Mouse (Mus musculus) stomach, embryonic 14.5 days (tissue): ENCODE results near the gene Cbwd1. TPM values are rescaled to one million over a fixed set of nuclear protein-coding genes. Genes with fewer than 3 reads are reported as not detected.
"Not testable (repeated sequence)": the region's sequence is repeated elsewhere in the genome, so short reads cannot be mapped to it uniquely, and the experiment has no call there.

Experiments
- ATAC-seq: fragments of 200-750 bp; cut with Nextera tagmentation; 2 replicates; pipeline ENCODE4 v1.8.0; 2017; ENCODE audit warnings: low read depth, moderate TSS enrichment; ENCODE audit not compliant: insufficient number of reproducible peaks, insufficient read depth, low FRiP score
- H3K27ac ChIP-seq: fragments of 300-500 bp; sonication (generic); 2 replicates; pipeline ENCODE4 v1.5.1; 2014; ENCODE audit warnings: mild to moderate bottlenecking, low read length, moderate library complexity, mixed read lengths
- H3K27me3 ChIP-seq: fragments of 300-500 bp; sonication (generic); 2 replicates; pipeline ENCODE4 v1.6.1; 2014; ENCODE audit warnings: low read length, control low read depth, mixed read lengths; ENCODE audit not compliant: control insufficient read depth, insufficient read depth
- H3K36me3 ChIP-seq: fragments of 300-500 bp; sonication (generic); 2 replicates; pipeline ENCODE4 v1.6.1; 2014; ENCODE audit warnings: mild to moderate bottlenecking, control low read depth, low read length, moderate library complexity, mixed read lengths; ENCODE audit not compliant: control insufficient read depth, insufficient read depth
- H3K4me1 ChIP-seq: fragments of 300-500 bp; sonication (generic); 2 replicates; pipeline ENCODE4 v1.6.1; 2014; ENCODE audit warnings: low read length, control low read depth, mixed read lengths; ENCODE audit not compliant: control insufficient read depth, insufficient read depth
- H3K4me2 ChIP-seq: fragments of 300-500 bp; sonication (generic); replicated peaks from 2 replicates; pipeline ENCODE4 v1.6.1; 2014; ENCODE audit warnings: low read depth, low read length, control low read depth
- H3K4me3 ChIP-seq: fragments of 300-500 bp; sonication (generic); 2 replicates; pipeline ENCODE4 v1.5.1; 2014; ENCODE audit warnings: low read depth, low read length, control low read depth
- H3K9ac ChIP-seq: fragments of 300-500 bp; sonication (generic); replicated peaks from 2 replicates; pipeline ENCODE4 v1.6.1; 2014; ENCODE audit warnings: low read depth, mild to moderate bottlenecking, control low read depth, low read length, moderate library complexity, mixed read lengths
- H3K9me3 ChIP-seq: fragments of 300-500 bp; sonication (generic); 2 replicates; pipeline ENCODE4 v1.6.1; 2016; ENCODE audit warnings: low read depth, low read length, control low read depth; ENCODE audit not compliant: control insufficient read depth
- WGBS: fragments of 180-500 bp; shearing (Covaris S2); extraction: QIAGEN DNeasy Blood & Tissue Kit; methylation state at CpG from one replicate; pipeline ENCODE4 v1.1.7; 2014; 5-methylcytosine and 5-hydroxymethylcytosine counted together
- polyA plus RNA-seq: library from polyadenylated mRNA; unstranded; fragments of >200 nt; fragmentation: Nextera tagmentation; extraction: Ambion mirVana; gene quantifications from 2 replicates; pipeline ENCODE4 v1.2.1, GENCODE M21; 2014

Cbwd1 gene
- polyA plus RNA-seq, 1 experiment from 2014 or later = 23.0 TPM

- no peaks in the 10 kb centered on the region for H3K36me3 ChIP-seq
- WGBS = 1% methylated on average over 57 of the region's 57 CpGs
- H3K9me3 ChIP-seq = no peaks in the 10 kb centered on the region
- peak overlapping the region; percentile 18 for H3K4me3 ChIP-seq
- peaks cover 11% of the 10 kb centered on the region for H3K4me1 ChIP-seq
- peaks cover 42% of the 10 kb centered on the region for H3K27me3 ChIP-seq
- H3K4me2 ChIP-seq = peak overlapping the region; percentile 25
- no peak overlapping the region for H3K9ac ChIP-seq
- no peak overlapping the region for H3K27ac ChIP-seq
- ATAC-seq = no peak
These were observed 64.2 kb downstream of the Cbwd1 start for GRCm38 (mm10) chr19:24897006-24897895.

DNA sequence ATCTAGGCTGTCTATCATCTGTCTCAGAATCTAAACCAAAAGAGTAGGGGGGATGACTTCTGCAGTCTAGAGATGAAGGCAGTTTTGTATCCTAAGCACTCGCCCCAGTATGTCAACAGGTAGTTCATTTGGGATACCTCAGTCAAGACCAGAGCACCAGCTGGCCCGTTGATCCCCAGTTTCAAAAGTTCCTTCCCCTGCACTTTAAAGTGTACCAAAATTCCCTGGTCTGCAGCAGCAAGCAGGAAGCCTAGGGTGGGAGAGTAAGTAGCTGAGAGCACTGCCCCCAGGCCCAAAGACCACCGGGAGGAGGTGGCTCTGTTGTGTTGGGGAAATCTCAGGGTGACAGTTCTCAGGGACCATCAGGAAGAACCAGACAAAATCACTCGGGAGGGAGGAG is 64.9 kb downstream of the Cbwd1 start:
- no peak overlapping the region for H3K4me3 ChIP-seq
- H3K27ac ChIP-seq = no peak overlapping the region
- H3K36me3 ChIP-seq = no peaks in the 10 kb centered on the region
- ATAC-seq = no peak
- peaks cover 34% of the 10 kb centered on the region for H3K27me3 ChIP-seq
- no peak overlapping the region for H3K9ac ChIP-seq
- H3K4me1 ChIP-seq = peaks cover 11% of the 10 kb centered on the region
- H3K4me2 ChIP-seq = no peak overlapping the region
- no peaks in the 10 kb centered on the region for H3K9me3 ChIP-seq
- WGBS = 17% methylated on average over 4 of the region's 4 CpGs

DNA sequence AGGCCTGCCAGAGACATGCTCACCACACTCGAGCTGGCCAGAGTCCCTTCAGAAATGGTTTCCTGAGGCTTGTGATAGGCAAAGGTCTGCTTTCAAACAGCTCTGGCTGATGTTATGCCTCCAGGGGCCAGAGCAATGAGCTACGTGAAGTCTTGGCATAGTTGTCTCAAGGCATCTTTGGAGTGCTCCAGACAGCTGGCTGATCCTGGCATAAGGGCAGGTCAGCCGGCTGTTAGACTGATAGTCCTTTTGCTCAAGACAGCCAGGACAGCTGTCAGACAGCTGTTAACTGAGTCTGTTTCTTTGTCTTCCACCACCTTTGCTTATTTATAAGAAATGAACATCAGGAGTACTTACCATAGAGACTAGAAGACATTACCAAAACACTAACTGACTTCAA is 74.5 kb downstream of the Cbwd1 start:
- peaks cover 4% of the 10 kb centered on the region; the same call in 1 of the 2 replicates for H3K4me1 ChIP-seq
- H3K9ac ChIP-seq = no peak overlapping the region
- H3K4me2 ChIP-seq = no peak overlapping the region
- 73% methylated on average over 3 of the region's 3 CpGs for WGBS
- no peaks in the 10 kb centered on the region for H3K36me3 ChIP-seq
- no peaks in the 10 kb centered on the region for H3K27me3 ChIP-seq
- no peak overlapping the region for H3K27ac ChIP-seq
- H3K4me3 ChIP-seq = no peak overlapping the region
- ATAC-seq = no peak
- H3K9me3 ChIP-seq = no peaks in the 10 kb centered on the region

- WGBS = 7% methylated on average over 5 of the region's 5 CpGs
- H3K27ac ChIP-seq = no peak overlapping the region
- no peak for ATAC-seq
These were observed 75.9 kb downstream of the Cbwd1 start for GRCm38 (mm10) chr19:24885504-24885903.

GRCm38 (mm10) chr19:24881237-24881636 is 80.2 kb downstream of the Cbwd1 start:
- H3K4me1 ChIP-seq = peaks cover 10% of the 10 kb centered on the region; the same call in 1 of the 2 replicates
- WGBS = 37% methylated on average over 4 of the region's 4 CpGs
- no peaks in the 10 kb centered on the region for H3K9me3 ChIP-seq
- no peak overlapping the region for H3K4me3 ChIP-seq
- no peak overlapping the region for H3K4me2 ChIP-seq
- H3K36me3 ChIP-seq = no peaks in the 10 kb centered on the region
- peak; percentile 68; the same call in 1 of the 2 replicates for ATAC-seq
- H3K9ac ChIP-seq = no peak overlapping the region
- H3K27me3 ChIP-seq = no peaks in the 10 kb centered on the region
- H3K27ac ChIP-seq = peak overlapping the region; percentile 48; the same call in 1 of the 2 replicates

More at GRCm38 (mm10) chr19:24885504-24885903, 75.9 kb downstream of the Cbwd1 start:
- Histone ChIP-seq H3K9me3 (no peaks in the 10 kb centered on the region), H3K9ac (no peak overlapping the region), H3K4me2 (no peak overlapping the region), H3K27me3 (no peaks in the 10 kb centered on the region), H3K4me3 (no peak overlapping the region), H3K4me1 (peaks cover 8% of the 10 kb centered on the region; the same call in 1 of the 2 replicates), H3K36me3 (no peaks in the 10 kb centered on the region)

DNA sequence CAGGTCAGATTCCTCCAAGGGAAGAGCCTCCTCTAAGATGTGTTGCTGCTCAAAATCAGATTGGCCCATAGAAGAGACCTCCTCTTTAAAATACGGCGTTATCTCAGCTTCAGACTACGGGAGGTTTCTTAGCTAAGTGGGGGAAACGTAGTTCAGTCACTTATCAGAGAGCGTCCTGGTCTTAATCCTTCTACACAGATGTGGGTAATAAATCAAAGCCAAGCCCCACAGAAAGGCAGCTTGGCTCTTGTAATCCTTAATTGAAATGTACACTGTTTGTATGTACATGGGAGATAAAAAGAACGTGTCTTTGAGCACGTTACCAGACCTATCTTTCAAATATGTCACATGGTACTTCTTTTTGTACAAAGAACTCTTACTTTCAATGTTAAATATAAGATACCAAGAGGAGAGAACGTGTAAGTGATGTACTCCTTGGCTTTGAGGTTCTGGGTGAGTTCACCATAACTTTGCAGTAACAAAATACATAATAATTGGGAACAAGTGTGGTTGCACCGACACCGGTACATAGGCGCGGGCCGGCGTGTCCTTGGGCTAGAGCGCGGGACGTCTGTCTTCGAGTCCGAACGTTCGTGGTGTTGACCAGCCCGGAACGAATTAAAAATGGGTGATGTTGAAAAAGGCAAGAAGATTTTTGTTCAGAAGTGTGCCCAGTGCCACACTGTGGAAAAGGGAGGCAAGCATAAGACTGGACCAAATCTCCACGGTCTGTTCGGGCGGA is 86.1 kb downstream of the Cbwd1 start, which contains the start of gene Gm10053:
TSS of gene Gm10053 (plus strand) at position 558 of the 742 bp plus-strand sequence.
- ATAC-seq = peak; percentile 42; the same call in 1 of the 2 replicates
- 60% methylated on average over 23 of the region's 26 CpGs for WGBS
- not testable (repeated sequence) for H3K36me3 ChIP-seq, H3K4me2 ChIP-seq, H3K4me3 ChIP-seq, H3K9me3 ChIP-seq, H3K27me3 ChIP-seq, H3K9ac ChIP-seq
- peak within 1 kb of the TSS; percentile 61 for H3K27ac ChIP-seq
- H3K4me1 ChIP-seq = peaks cover 13% of the 10 kb centered on the region; the same call in 1 of the 2 replicates

- Histone ChIP-seq H3K4me1 (peaks cover 13% of the 10 kb centered on the region; the same call in 1 of the 2 replicates), H3K27me3 (no peaks in the 10 kb centered on the region), H3K9me3 (no peaks in the 10 kb centered on the region), H3K36me3 (no peaks in the 10 kb centered on the region), H3K4me3 (no peak overlapping the region), H3K4me2 (no peak overlapping the region), H3K27ac (peak overlapping the region; percentile 61; the same call in 1 of the 2 replicates), H3K9ac (no peak overlapping the region)
- WGBS = 22% methylated on average over 2 of the region's 2 CpGs
- ATAC-seq = peak; percentile 83; the same call in 1 of the 2 replicates
These were observed 87.5 kb downstream of the Cbwd1 start for GRCm38 (mm10) chr19:24873873-24874272.

- Histone ChIP-seq H3K9me3 (no peaks in the 10 kb centered on the region), H3K4me2 (peak overlapping the region; percentile 24; the same call in 1 of the 2 replicates), H3K27me3 (no peaks in the 10 kb centered on the region), H3K27ac (no peak overlapping the region), H3K4me3 (peak overlapping the region; percentile 22), H3K9ac (no peak overlapping the region), H3K4me1 (peaks cover 11% of the 10 kb centered on the region; the same call in 1 of the 2 replicates), H3K36me3 (no peaks in the 10 kb centered on the region)
- ATAC-seq = 0 out of 2 replicates have a peak, but pooled peaks have one; percentile 57
- whole genome bisulfite sequencing = 15% methylated on average over 18 of the region's 18 CpGs
These were observed 90.3 kb downstream of the Cbwd1 start for GRCm38 (mm10) chr19:24871037-24871635.
